Mouse (Mus musculus): ENCODE results near the gene Klhl21. TPM values are rescaled to one million over a fixed set of nuclear protein-coding genes. Genes with fewer than 3 reads are reported as not detected.

The Klhl21 gene
- polyA plus RNA-seq, 1 experiment: 20.1 TPM

DNA sequence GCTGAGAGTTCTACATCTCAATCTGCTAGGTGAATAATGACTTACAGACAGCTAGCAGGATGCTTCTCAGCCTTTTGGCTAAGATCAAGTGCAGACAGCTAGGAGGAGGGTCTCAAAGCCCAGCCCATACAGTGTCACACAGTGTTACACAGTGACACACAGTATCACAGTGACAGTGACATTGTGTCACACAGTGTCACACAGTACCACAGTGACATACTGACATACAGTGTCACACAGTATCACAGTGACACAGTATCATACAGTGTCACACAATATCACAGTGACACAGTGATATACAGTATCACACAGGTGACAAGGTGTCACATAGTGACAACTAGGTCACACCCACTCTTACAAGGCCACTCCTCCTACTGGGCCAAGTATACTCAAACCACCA, 58.7 kb downstream of the Klhl21 start:
- H3K4me1 ChIP-seq (ENCODE audit: control insufficient read depth, insufficient read depth, insufficient read length): no peaks in the 10 kb centered on the region
- no peak overlapping the region for H3K27ac ChIP-seq (ENCODE audit: insufficient read depth, low read length)
- DNase-seq (ENCODE audit: low read depth in 1 of 2, low spot score in 2 of 2): no peak
- no peak overlapping the region for H3K4me3 ChIP-seq (ENCODE audit: extremely low read depth, insufficient read depth, insufficient read length)
- H3K27me3 ChIP-seq (ENCODE audit: control insufficient read depth, insufficient read depth, low read length): no peaks in the 10 kb centered on the region
- TF ChIP-seq CTCF (IDR thresholded peaks at IDR 0.05; ENCODE audit: extremely low read depth, insufficient read depth, insufficient read length, insufficient replicate concordance) (no peak), POLR2A (IDR thresholded peaks at IDR 0.05; ENCODE audit: low read depth, low read length) (no peak)
- H3K36me3 ChIP-seq (ENCODE audit: control insufficient read depth, insufficient read depth, low read length): no peaks in the 10 kb centered on the region

Other genes with a start within 250 kb of the Klhl21 start
- gene Camta1, start 146.9 kb upstream of the Klhl21 start, polyA plus RNA-seq (2012; rRNA removed): 6.3 and 7.7 TPM in 2 replicates
- 31.6 and 40.9 TPM in 2 replicates for gene Dnajc11, start 75.1 kb upstream of the Klhl21 start, polyA plus RNA-seq (2012; rRNA removed)
- 46.2 and 53.0 TPM in 2 replicates for gene Thap3, start 19.8 kb upstream of the Klhl21 start, polyA plus RNA-seq (2012; rRNA removed)
- gene Phf13, start 12.5 kb upstream of the Klhl21 start, polyA plus RNA-seq (2012; rRNA removed): 3.8 and 4.2 TPM in 2 replicates
- 18.9 and 21.3 TPM in 2 replicates for gene Zbtb48, start 18.9 kb downstream of the Klhl21 start, polyA plus RNA-seq (2012; rRNA removed)
- 0.14 and 0.15 TPM in 2 replicates for gene Tas1r1, start 29.8 kb downstream of the Klhl21 start, polyA plus RNA-seq (2012; rRNA removed)
- gene Nol9, start 30.5 kb downstream of the Klhl21 start, polyA plus RNA-seq (2012; rRNA removed): 22.8 and 28.1 TPM in 2 replicates
- gene Plekhg5, start 63.7 kb downstream of the Klhl21 start, polyA plus RNA-seq (2012; rRNA removed): 9.5 and 13.1 TPM in 2 replicates
- gene Tnfrsf25, start 107.1 kb downstream of the Klhl21 start, polyA plus RNA-seq (2012; rRNA removed): 17.0 and 27.0 TPM in 2 replicates
- 2.1 and 2.7 TPM in 2 replicates for gene Espn, start 143.6 kb downstream of the Klhl21 start, polyA plus RNA-seq (2012; rRNA removed)
- not detected in 2 replicates for gene Hes2, start 150.1 kb downstream of the Klhl21 start, polyA plus RNA-seq (2012; rRNA removed)
- gene Acot7, start 169.3 kb downstream of the Klhl21 start, polyA plus RNA-seq (2012; rRNA removed): 15.4 and 17.9 TPM in 2 replicates